Mouse (Mus musculus): ENCODE data around the gene Zfp277.

The Zfp277 gene

DNA sequence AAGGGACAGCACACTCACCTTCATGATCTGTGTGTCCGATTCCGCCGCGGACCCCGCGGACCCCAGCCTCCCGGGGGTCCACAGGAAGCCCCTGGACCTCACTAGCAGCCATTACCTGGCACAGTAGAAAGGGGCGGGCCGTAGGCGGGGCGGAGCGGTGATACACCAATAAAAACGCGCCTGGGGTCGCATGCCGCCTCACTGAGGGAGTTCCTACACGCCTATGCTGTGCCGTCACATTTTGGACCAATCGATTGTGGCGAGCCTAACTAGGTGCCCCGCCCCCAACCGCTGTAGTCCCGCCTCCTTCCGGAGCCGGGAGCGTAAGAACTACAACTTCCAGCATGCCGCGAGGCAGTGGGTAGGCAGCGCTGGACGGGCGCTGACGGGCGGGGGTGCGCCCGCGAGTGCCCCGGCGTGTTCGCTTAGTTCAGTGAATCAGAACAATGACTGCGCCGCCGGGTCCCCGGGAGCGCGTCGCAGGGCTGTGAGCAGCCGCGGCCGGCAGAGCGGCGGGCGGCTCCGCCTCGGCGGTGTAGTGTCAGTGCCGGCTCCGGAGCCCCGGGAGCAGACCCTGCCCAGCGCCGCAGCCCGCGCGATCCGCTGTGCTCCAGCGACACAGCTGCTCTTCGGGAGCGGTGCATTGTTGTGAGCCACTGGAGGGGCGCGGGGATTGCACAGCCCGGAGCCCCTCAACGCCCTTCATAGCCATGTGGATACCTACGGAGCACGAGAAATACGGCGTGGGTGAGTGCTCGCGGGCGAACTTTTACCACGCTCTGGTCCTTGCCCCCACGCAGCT, at the start of gene Zfp277, which contains the start of gene Dock4:
Gene Zfp277, minus strand, starts transcription at position 255 of the 802 bp plus-strand sequence.
Gene Dock4, plus strand, starts transcription at position 305 of the 802 bp plus-strand sequence.
- DNase-seq (ENCODE audit: low spot score in 2 of 2): peak; percentile 98

DNA sequence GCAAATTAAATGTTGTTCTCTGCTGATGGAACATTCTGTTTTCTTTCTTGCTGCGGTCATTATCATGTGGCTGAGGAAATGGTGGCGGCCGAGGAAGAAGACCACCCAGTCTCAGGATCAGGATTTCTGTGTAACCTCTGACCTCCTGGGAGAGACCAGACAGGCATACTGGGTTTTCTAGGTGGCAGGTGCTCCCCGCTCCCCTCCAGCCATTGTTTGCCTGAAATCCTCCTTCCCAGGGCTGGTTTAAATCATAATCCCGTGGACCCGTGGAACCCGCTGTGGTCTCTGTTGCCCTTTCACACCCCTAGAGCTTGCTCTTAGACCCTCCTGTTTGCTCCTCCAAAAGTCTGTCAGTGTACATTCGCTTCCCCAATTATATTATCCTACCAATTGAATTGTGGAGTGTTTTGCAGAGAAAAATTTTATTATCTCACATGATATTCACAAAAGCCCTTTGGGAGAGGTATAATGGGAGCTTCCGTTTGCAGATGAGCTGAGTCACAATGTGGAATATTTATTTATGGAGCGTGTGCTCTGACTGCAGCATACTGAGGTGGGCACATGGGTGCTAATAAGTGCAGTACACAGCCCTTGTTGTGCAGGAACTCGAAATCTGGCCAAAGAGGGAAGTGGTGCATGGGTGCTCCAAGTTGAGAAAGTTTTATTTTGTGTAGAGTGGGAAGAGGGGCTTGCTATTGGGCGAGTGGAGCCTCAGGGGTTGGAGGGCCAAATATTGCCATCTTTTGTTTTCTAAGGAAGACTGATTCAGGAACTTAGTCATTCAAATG, 40.5 kb upstream of the Zfp277 start:
- DNase-seq (ENCODE audit: low spot score in 2 of 2): no peak

DNA sequence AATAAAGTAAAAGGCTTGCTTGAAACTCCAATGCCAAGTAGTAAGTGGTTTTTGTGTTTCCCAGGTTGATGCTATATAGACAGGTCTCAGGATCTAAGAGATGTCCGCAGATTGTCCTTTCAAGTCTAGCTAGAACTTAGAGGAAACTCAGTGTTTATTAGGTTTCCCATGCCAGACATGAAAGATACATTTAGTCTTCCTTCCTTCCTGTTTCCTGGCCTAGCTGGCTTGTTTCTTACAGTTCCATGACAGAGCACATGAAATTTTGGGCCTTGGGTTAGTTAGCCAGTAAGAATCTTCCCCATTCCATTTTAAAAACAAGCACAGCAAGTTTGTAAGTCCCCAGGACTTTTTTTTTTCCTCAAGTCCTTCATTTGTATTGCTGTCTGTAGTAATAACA, 39.5 kb upstream of the Zfp277 start:
- DNase-seq (ENCODE audit: low spot score in 2 of 2): no peak

DNA sequence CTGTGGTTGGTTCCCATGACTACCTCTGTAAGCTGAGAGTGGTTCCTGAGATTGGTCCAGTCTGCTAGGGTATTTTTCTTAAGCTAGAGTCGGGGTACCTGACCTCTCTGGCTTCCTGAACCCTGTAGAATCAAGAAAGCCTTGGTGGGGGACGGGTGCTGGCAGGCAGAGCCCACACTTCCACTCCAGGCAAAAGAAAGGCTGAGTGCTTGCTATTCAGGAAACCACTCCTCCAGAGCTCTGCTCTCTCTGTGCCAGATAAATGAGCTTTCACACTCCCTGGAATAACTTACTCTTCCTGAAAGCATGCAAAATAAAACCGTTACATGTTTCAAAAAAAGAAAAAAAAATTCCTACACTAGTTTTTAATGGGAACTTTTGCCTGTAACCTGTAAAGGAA, 38.5 kb upstream of the Zfp277 start:
- no peak for DNase-seq (ENCODE audit: low spot score in 2 of 2)

DNA sequence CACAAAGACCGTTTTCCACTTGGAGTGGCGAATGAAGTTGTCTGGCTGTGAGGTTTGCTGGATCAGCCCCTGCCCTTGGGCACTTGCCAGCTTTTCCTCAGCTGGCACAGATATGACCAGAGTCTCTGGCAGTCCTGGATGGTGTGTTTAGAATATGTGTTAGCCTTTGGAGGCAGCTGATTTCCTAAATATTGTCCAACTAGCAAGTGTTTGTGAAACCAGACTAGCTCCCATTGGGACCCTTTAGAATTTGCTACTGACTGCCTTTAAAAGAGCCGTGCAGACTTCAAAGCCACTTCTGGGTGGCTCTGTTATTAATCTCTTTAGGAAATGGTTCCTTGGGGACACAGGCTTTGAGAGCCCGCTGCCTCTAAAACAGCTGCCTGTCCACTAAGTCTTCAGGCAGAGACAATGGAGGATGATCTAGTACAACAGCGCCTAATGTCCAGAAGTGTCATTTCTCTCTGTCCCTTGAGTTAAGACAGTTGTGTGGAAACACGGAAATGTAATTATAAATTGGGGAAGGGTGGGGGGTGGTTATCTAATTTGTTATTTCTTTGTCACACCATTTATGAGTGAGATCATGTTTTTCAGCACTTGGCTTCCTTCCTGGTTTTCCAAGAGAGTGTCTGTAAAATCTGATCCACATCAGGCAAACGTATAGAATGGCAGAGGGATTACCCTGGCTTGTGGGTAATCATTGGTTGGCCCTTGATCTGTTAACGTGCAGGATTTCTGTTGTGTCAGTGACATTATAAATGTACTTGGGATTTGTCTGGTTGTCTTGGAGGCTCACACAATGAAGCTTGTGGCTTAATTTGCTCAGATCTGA, 32.1 kb upstream of the Zfp277 start:
- no peak for DNase-seq (ENCODE audit: low spot score in 2 of 2)

DNA sequence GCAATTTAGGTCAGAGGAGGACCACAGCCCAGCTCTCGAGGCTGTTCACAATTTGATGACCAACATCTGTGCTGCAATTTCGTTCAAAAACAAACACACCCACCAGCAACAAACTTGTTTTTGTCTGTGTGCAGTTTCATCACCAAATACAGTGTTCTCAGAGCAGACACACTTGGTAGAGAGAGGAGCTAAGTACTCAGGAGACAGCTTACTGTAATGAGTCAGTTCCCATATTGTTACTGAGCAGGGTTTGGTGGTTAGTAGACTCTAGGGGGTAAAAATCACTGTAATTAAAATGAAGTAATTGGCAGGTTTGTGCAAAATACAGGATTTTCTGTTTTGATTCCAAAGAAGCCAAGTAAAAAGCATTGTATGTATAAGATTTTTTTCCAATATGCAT, 28.0 kb upstream of the Zfp277 start:
- DNase-seq (ENCODE audit: low spot score in 2 of 2): no peak

DNA sequence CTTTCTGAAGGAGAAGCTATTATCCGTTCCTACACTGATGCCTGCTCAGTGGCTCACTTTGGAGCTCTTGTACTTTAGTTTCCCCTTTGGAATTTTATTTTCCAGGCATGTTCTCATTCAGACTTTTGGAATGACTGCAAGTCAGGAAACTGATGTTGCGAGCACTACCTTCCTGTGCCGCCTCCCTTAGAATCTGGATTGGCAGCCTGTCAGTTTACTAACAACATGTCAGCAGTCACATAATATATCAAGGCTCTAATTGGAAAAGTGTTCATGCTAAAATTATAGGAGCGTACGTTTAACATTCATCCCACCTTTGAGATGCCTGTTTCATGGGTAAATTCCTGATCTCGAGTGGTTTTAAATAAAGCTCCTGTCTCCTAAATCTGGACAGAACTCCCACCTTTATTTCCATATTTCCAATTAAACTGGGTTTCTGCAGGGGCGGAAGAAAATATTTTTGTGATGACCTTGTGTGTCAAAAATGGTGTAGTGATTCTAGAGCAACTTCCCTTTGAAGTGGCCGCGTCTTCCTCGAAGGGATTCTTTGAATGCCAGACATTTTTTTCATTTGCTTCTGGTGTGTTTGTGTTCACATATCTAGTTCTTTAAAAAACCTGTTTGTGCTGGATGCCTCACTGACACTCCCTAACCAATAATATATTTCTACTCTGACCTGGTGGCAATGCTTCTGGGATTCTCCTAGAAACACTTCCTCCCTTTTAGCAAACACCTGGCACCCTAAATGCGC, 26.1 kb upstream of the Zfp277 start:
- DNase-seq (ENCODE audit: low spot score in 2 of 2): no peak

DNA sequence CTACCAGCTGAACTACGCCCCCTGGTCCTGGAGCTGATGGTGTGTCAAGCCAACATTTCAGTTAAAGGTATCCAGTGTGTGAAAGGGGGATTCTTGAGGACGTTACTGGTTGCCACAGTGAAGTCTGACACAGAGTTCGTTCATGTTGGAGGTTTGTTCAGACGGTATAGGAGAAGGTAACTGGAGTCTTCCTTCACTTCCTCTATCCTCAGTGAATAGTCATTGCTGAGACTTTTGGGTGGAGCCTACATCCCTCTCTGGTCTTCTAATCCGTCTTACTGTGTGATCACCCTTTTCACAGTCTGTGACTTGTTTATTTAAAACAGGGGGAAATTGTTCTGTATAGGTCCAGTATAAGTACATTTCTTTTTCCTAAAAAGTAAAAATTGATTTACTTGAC, 23.3 kb upstream of the Zfp277 start:
- no peak for DNase-seq (ENCODE audit: low spot score in 2 of 2)

DNA sequence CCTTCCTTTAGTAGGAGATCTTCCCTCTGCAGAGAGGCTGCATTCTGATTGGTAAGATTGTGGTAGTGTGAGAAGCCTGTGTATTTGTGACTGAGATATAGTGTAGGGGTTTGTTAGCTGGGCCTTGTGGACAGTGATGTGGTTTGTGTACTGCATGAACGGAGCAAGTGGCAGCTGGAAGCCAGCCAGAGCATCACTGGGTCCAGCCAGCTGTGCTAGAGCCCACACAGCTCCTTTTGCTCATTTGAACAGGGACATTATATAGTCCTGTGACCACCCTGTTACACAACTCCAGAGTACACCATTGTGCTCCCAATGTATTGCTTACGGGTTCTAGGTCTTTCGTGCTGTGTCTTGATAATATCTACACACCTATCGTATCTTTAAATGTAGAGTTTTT, 22.5 kb upstream of the Zfp277 start:
- no peak for DNase-seq (ENCODE audit: low spot score in 2 of 2)

DNA sequence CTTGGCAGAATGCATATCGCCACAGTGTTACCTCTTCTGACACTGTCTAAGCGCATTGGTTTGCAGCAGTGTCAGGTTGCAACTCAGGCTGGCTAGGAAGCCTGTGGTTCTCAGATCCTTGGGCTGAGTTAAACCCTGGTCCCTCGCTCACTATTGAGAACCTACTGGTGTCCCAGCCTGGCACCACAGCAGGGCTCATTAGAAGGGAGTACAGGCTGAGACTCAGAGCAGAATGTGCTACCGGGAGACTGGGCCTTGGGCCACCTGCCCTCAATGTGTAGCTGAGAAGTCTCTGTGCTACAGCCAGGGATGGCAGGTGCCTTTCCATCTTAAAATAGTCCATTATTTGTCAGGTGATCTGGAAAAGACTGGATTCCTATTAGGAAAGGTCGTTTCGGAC, 18.6 kb upstream of the Zfp277 start:
- no peak for DNase-seq (ENCODE audit: low spot score in 2 of 2)

DNA sequence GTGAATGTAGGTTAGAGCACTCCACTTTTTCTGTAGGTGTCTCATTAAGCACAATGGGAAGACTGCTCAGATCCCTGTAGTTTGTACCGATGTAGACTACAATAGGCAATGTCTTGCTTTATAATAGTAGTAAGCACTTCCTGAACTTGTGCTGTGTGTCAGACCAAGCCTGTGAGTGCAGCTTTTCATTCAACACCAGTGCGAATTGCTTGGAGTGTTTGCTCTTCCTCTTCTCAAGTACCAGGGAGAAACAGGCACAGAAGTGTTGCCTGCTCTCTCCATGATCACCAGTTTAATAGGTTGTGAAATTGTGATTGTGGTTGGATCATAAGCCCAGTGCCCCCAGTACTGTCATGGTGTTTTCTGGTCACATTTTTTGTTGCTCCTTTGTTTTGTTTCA, 18.1 kb upstream of the Zfp277 start:
- DNase-seq (ENCODE audit: low spot score in 2 of 2): no peak

DNA sequence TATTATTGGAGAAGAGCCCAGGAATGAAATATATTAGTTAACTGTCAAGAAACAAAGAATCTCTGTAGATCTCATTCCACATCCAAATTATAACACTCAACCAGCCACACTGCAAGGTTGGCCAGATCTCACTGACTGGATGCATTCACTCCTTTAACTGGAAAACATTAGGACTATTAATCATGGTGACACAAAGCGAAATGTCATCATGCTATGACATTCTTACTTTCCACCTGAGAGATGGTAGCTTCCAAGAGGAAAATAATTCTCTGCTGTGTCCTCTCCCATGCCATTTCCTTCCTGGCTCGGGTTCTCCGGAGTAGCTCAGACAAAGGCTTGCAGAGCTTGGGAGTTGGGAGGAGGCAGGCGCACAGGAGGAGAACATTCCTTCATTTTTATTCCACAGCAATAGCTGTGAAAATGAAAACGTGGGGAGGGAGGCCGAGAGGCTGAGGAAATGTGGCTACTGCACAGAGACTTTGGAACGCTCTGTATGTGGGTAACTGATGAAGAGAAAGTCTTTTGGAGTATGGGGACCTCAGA, 17.1 kb upstream of the Zfp277 start:
- DNase-seq (ENCODE audit: low spot score in 2 of 2): no peak

DNA sequence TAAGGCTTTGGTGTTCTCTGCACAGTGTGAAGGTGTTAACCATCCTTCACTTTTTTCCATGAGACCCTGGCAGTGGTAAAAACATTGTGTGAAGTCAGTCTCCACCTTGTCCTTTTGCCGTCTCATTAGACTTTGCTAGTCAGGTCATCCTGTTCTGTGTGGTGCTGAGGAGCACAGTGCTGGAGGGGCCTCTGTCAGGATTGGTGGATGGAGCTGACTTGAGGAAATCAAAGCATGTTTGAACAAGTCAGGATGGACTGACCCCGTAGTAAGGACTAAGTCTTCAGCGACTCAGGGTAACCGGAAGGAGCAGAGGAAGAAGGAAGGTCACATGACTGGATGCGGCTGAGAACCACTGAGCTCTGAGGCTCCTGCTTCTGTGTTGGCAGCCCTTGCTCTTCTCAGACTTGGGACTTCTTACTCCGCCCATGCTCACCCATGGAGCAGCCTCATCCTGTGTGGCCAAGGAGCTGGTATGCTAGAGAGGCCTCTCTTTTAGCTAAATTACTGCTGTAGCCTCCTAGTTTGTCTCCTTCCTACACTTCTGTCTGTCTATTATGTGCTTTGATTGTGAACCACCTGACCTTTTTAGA, 14.1 kb upstream of the Zfp277 start:
- DNase-seq (ENCODE audit: low spot score in 2 of 2): no peak

DNA sequence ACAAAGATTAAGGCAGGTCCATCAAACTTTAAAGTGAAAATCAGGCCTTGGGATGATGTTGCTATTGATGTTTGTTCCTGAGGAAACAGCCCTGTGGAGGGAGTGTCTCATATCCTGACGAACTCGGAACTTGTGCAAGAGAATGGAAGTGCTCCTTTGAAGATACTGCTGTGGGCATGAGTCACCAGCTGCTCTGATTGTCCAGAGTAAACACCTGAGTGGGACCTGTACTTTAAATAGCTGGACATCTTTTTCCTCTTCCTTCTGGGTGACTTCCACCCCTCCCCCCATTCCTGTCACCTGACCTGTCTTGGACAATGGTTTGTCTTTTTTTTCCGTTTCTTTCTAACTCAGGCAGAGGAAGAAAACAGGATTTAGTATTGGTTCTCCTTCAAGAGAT, 13.3 kb upstream of the Zfp277 start:
- DNase-seq (ENCODE audit: low spot score in 2 of 2): no peak

DNA sequence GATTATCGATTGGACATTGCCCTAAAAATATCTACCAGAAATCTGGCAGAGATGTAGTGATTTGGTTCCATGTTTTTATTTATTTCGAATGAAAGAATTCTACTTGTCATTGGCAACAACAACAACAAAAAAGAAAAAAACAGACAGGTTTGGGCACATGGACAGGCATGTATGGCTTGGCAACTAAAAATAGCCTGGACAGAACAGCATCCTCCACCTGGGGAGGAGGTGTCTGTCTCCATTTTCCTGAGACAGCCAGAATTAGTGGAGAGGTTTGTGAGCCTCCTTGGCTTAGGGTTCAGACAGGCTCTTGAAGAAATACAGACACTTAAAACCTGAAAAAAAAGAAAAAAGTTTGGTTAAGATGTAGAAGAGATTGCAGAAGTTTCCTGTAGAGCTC, 10.8 kb upstream of the Zfp277 start:
- DNase-seq (ENCODE audit: low spot score in 2 of 2): no peak

DNA sequence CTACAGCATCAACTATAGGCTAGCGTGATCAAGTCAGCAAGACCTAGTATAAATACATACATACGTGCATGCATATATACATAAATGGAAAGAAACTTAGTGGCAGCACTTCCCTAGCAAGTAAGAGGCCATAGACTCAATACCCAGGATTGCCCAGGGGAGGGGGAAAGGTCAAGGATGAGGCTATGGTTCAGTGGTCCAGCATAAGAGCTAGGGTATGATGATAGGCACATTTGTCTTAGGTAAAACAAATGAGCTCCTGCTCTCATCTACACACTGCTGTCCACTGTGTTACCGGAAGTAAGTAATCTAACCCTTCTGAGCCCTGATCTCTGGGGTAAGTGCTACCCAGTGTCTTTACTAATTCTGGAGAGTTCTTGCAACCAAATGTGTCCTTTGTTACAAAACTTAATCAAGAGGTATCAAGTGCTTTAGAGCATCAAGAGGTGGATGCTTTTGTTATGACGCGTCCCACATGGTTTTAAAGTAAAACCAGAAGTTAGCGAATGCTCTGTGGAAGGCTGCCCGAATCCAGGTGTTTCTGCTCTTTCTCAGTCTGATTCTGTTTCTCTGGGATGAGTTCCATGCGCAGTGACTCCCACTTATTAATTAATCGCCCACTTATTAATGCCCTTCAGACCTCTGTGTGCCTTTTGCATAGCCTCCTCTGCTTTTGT, 3.6 kb upstream of the Zfp277 start:
- DNase-seq (ENCODE audit: low spot score in 2 of 2): no peak

DNA sequence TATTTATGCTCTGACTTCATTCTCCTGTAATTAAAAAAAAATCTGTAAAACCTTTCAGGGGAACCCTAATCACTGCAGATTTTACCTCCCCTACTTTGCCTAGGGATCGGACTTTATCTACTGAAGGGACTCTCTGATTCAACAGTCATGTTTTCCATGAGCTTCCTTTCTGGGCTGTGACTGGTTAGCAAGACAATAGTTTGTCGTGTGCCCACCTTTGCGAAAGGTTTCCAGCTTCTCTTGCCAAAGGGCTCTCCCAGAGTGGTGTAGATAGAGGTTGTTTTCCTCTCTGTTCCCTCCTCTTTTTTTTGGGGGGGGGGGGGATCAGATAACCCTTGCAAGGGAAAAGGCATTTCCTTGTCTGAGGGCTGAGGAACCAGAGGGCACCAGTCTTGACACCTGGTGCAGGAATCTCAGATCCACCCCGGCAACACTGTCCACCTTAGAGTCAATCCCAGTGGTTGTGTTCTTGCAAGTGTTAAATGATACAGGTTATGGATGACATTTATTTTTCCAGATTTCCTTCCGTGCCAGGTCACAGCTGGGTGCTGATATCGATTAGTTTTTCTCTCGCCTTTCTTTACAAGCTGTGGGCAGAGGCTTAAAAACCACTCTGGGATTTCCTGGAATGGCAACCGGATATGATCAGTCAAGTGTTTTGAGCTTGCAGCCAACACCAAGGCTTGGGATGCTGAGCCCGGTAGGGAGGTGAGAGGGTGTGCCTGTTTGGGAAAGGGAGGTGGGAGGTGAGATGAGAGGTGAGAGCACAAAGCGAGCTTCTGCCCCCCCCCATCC, 2.1 kb upstream of the Zfp277 start:
- DNase-seq (ENCODE audit: low spot score in 2 of 2): no peak

DNA sequence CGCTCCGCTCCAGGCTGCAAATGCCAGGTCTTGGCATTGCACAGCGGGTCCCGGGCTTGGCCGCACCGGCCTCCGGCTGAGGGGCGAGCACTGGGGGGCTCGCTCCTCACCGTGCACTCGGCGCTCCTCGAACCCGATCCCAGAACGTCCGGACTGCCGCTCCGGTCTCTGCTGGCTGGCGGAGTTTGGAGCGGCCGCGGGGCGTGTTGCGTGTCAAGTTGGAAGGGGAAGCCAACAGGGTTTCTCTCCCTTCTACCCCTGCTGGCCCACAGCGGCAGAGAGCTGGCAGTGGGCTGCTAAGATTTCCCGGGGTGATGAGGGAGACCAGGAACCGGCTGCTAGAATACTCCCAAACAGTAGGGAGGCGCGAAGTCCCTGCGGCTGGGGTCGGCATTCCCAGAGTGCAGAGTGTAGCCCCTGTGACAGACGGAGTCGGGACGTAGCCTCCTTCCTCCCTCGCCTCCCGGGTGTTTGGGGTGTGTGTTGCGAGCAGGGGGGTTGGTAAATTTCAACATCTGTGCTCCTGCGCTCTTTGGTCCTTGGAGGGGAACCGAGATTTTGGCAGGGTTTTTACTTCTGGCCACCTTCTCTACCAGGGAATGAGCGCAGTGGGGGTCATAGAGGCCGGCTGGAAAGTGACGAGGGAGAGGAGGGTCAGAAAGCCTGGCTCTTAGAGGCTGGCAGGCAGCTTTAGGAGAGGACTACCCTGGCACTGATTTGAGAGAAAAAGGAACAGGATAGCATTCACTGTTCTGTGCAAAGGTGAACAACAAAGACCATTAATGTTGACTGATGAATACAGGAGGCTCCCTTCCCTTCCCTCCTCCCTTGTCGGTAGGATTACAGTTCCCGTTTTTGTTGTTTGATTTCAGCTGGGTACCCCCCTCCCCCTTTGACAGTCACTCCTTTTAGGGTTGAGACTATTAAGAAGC, 1.0 kb upstream of the Zfp277 start:
- peak in 1 of 2 experiments; percentile 27 for DNase-seq (ENCODE audit: low spot score in 2 of 2)
